Mouse (Mus musculus): Measurements from ENCODE around the gene Ncapd3. TPM values are rescaled to one million over a fixed set of nuclear protein-coding genes. Genes with fewer than 3 reads are reported as not detected.
A peak's percentile ranks its signal among the peaks of the same experiment; 100 is the strongest.

Ncapd3 gene
- total RNA-seq, 2 experiments from 2014 or later = 6.2 to 7.3 TPM

DNA sequence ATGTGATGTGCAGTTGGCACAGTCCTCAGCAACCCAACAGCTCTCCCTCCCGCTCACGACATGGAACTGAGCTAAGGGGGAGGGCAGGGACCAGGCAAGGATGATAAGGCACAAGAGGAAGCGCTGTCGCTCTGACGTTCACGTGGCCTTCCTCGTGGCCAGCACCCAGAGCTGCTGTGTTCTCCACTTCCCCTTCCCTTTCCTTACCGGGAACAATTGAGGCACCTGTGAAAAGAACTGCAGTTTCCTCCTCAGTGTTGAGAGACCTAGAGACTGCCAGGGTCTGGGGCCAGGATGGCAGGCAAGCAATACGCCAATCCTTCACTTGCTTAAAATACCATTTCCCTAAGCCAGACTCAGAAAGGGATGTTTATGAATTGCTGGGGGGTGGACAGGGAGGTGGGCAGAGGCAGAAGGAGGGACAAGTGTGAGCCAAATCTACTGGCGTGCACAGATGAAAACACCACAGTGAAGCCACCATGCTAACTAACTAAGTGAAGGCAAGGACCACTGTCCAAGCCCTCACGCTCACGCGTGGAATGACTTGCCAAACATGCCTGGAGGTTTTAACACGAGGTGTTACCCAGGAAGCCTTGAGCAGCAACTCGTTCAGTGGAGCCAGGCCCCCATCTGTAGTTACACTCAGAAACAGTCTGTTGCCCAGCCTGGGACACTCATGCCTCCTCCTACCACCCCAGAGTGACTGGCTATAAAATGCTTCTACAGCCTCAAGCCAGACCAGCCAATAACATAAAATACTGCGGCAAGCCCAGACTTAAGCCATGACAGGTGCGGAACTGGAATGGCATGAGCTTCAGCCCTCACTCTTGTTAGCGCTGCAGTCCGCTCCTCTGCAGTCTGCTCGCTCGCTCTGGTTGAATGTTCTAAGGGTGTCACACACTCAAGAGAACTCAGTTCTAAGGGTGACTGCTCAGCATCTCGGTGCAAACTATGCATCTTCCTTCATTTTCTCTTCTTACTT is 79.8 kb downstream of the Ncapd3 start:
- peak overlapping the region; percentile 90 for H3K27ac ChIP-seq
- intact Hi-C loops (cut with DNase I) = loop anchor here (5.0 kb wide), 1 partner anchor 177 kb away; no protein-coding TSS in a partner anchor
- H3K4me3 ChIP-seq = peak overlapping the region; percentile 60
- peak; percentile 68 for DNase-seq
- TF ChIP-seq CTCF (IDR thresholded peaks at IDR 0.05) = no peak

DNA sequence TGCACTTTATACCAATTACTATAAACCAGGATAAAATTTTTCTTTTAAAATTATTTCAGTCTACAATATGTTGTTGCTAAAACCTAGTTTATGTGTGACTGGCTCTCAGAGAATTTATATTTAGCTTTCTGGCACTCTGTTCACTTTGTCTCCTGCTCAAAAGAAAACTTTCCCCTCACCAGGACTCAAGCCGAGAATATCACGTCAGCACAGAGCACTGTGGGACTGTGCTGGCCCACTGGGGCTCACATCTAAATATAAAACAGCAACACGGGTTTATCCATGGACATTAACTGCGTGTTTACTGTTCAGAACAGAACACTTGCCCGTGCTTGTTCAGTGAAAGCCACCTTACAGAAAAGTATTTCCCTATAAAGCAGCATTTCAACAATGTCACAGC is 80.7 kb downstream of the Ncapd3 start:
- Histone ChIP-seq H3K4me3 (peak overlapping the region; percentile 60), H3K27ac (peak overlapping the region; percentile 90)
- DNase-seq = peak; percentile 47
- intact Hi-C loops (cut with DNase I) = no loop called here
- TF ChIP-seq CTCF (IDR thresholded peaks at IDR 0.05) = no peak

DNA sequence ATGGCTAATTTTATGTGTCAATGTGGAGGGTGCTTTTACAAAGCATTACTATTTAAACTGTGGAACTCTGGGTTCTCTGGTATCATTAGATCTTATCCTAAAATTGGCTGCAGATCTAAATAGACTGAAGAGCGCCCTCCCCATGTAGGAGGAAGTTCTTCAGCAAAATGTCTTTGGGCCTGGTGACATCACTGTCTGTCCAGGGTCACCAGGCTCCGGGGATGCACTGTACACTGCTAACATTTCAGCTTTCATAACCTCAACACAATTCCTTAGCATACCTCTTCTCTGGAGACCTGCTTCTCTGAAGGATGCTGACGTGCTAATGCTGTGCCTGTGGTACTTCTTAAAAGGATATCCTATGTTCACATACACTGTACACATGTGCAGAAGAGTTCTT is 81.8 kb downstream of the Ncapd3 start:
- no peak for TF ChIP-seq CTCF (IDR thresholded peaks at IDR 0.05)
- no peak for DNase-seq
- Histone ChIP-seq H3K27ac (peak overlapping the region; percentile 90), H3K4me3 (no peak overlapping the region)
- intact Hi-C loops (cut with DNase I) = no loop called here

- no peak for TF ChIP-seq CTCF (IDR thresholded peaks at IDR 0.05)
- Histone ChIP-seq H3K27ac (peak overlapping the region; percentile 41), H3K4me3 (no peak overlapping the region)
- intact Hi-C loops (cut with DNase I) = no loop called here
- no peak for DNase-seq
Measured at GRCm38 (mm10) chr9:27121254-27121653, 91.3 kb downstream of the Ncapd3 start.

DNA sequence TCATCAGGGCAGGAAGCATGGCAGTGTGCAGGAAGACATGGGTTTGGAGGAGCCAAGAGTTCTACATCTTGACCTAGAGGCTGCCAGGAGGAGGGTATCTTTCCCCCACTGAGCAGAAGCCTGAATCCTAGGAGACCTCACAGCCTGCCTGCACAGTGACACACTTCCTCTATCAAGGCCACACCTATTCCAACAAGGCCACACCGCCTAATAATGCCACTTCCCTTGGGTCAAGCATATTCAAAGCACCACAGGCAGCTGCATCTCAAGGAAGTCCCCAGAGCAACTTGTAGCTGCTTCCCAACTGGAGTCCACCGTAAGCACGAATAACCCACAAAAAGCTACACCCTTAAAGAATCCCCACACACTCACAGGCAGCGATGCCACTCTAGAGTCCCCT is 92.1 kb downstream of the Ncapd3 start:
- Histone ChIP-seq H3K4me3 (no peak overlapping the region), H3K27ac (no peak overlapping the region)
- no peak for TF ChIP-seq CTCF (IDR thresholded peaks at IDR 0.05)
- no peak for DNase-seq
- intact Hi-C loops (cut with DNase I) = no loop called here

- no peak for DNase-seq
- Histone ChIP-seq H3K27ac (no peak overlapping the region), H3K4me3 (no peak overlapping the region)
- intact Hi-C loops (cut with DNase I) = no loop called here
- no peak for TF ChIP-seq CTCF (IDR thresholded peaks at IDR 0.05)
Measured at GRCm38 (mm10) chr9:27122963-27123362, 93.0 kb downstream of the Ncapd3 start.

DNA sequence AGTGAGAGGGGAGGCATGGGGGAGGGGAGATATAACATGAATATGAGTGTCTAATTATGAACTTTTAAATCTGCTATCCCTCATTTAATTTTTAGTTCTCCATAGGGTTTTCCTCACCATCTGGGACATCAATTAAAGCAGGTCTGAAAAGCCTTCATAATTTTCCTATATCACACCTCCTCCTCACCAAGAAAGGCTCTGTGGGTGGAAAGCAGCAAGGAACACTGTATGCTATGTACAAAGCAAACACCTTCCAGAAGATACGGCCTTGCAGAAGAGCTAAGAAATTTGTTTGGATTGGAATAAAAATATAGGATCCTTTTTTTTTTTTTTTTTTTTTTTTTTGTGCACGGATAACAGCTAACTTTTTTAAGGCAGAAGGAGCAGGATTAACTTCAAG is 94.0 kb downstream of the Ncapd3 start:
- no peak overlapping the region for H3K27ac ChIP-seq
- no peak for TF ChIP-seq CTCF (IDR thresholded peaks at IDR 0.05)
- DNase-seq = no peak
- intact Hi-C loops (cut with DNase I) = no loop called here
- no peak overlapping the region for H3K4me3 ChIP-seq

- no peak overlapping the region for H3K4me3 ChIP-seq
- H3K27ac ChIP-seq = peak overlapping the region; percentile 44
- no peak for DNase-seq
- TF ChIP-seq CTCF (IDR thresholded peaks at IDR 0.05) = no peak
- intact Hi-C loops (cut with DNase I) = no loop called here
Measured at GRCm38 (mm10) chr9:27125450-27125849, 95.5 kb downstream of the Ncapd3 start.

GRCm38 (mm10) chr9:27126543-27126942 is 96.6 kb downstream of the Ncapd3 start:
- no peak for DNase-seq
- peak; percentile 27; the same call in 1 of the 2 replicates for TF ChIP-seq CTCF (IDR thresholded peaks at IDR 0.05)
- 0 out of 2 replicates have a peak overlapping the region, but pooled peaks have one; percentile 44 for H3K27ac ChIP-seq
- intact Hi-C loops (cut with DNase I) = no loop called here
- no peak overlapping the region for H3K4me3 ChIP-seq

GRCm38 (mm10) chr9:27128629-27129028 is 98.7 kb downstream of the Ncapd3 start:
- Histone ChIP-seq H3K4me3 (no peak overlapping the region), H3K27ac (no peak overlapping the region; the same call in 1 of the 2 replicates)
- intact Hi-C loops (cut with DNase I) = no loop called here
- TF ChIP-seq CTCF (IDR thresholded peaks at IDR 0.05) = no peak
- no peak for DNase-seq

DNA sequence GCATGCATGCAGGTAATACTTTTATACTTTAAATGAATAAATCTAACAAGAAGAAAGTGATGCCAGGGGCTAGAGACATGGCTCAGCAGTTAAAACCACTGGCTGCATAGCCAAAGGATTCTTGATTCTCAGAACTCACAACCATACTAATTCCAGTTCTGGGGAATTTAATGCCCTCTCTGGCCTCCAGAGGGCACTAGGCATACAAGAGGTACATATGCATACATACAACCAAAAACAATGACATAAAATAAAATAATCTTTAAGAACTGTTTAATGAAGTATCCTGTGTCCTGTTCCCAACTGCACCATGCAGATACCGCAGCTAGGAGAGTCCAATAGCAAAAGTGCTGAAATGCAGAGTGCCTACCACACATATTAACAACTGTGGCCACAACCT is 104.4 kb downstream of the Ncapd3 start:
- intact Hi-C loops (cut with DNase I) = loop anchor here (1.0 kb wide), 1 partner anchor 42 kb away; no protein-coding TSS in a partner anchor
- no peak for DNase-seq
- H3K27ac ChIP-seq = no peak overlapping the region
- peak; percentile 85 for TF ChIP-seq CTCF (IDR thresholded peaks at IDR 0.05)
- H3K4me3 ChIP-seq = no peak overlapping the region

DNA sequence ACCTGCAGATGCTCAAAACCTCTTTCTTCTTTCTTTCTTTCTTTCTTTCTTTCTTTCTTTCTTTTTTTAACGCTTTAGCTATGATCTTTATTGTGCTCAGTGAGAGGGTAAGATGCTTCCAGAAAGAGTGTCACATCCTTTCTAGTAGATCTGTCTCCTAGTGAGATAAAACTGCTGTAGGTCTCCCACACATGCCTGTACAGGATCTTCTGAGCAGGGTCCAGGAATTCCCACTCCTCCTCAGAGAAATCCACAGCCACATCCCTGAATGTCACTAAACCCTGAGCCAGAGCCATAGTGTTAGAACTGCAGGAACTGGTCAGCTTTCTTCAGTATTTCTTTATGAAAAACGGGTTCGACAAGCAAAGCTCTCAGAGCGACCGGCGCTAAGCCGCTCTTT is 105.4 kb downstream of the Ncapd3 start:
- Histone ChIP-seq H3K27ac (no peak overlapping the region), H3K4me3 (no peak overlapping the region)
- DNase-seq = no peak
- no peak for TF ChIP-seq CTCF (IDR thresholded peaks at IDR 0.05)
- intact Hi-C loops (cut with DNase I) = no loop called here

DNA sequence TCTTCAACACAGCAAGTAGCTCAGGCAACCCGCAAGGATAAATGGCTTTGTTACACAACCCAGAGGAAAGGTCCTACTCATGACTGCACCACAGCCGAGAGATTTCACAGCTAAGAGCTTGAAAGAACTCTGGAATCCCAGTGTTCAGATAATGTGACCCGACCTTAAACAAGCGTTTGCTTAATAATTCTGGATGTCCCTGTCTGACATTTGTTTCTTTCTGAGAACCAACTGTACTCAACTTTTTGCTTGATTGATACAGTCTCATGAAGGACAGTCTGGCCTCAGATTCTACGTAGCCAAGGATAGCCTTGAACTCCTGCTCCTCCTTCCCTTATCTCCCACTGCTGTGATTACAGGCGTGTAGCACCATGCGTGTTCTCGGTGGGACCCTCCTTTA is 106.7 kb downstream of the Ncapd3 start:
- DNase-seq = no peak
- Histone ChIP-seq H3K27ac (no peak overlapping the region), H3K4me3 (no peak overlapping the region)
- no peak for TF ChIP-seq CTCF (IDR thresholded peaks at IDR 0.05)
- intact Hi-C loops (cut with DNase I) = no loop called here

Measured in gastrocnemius, adult 2 months (tissue).